Mouse (Mus musculus) brain, embryonic 18.5 days (tissue): Measurements from ENCODE around the gene Armh2.

Experiments
- DNase-seq: peaks from one replicate; pipeline ENCODE4 v3.0.0-alpha.2; 2012; ENCODE audit warnings: low read depth, low spot score

The Armh2 gene

GRCm38 (mm10) chr13:24741028-24741427 is at the start of gene Armh2:
Gene Armh2 (plus strand): TSS chr13:24741232.
- DNase-seq, result no peak

GRCm38 (mm10) chr13:24693312-24693711 is 47.7 kb upstream of the Armh2 start:
- DNase-seq, result no peak

- DNase-seq, result no peak
Observed at GRCm38 (mm10) chr13:24698746-24699145, 42.3 kb upstream of the Armh2 start.

- DNase-seq, result no peak
Observed at GRCm38 (mm10) chr13:24702128-24702527, 38.9 kb upstream of the Armh2 start.

GRCm38 (mm10) chr13:24709656-24710396 is 31.2 kb upstream of the Armh2 start:
- no peak for DNase-seq

- DNase-seq, result no peak
Observed at GRCm38 (mm10) chr13:24710968-24711367, 30.1 kb upstream of the Armh2 start.

GRCm38 (mm10) chr13:24712581-24713130 is 28.4 kb upstream of the Armh2 start:
- no peak for DNase-seq

GRCm38 (mm10) chr13:24713434-24714000 is 27.5 kb upstream of the Armh2 start:
- DNase-seq, result peak; percentile 32

GRCm38 (mm10) chr13:24714360-24714885 is 26.6 kb upstream of the Armh2 start:
- DNase-seq, result no peak

- no peak for DNase-seq
Observed at GRCm38 (mm10) chr13:24715601-24716000, 25.4 kb upstream of the Armh2 start.

- DNase-seq, result no peak
Observed at GRCm38 (mm10) chr13:24716441-24716840, 24.6 kb upstream of the Armh2 start.

GRCm38 (mm10) chr13:24717677-24718076 is 23.4 kb upstream of the Armh2 start:
- DNase-seq, result no peak

GRCm38 (mm10) chr13:24721502-24721901 is 19.5 kb upstream of the Armh2 start:
- no peak for DNase-seq

- no peak for DNase-seq
Observed at GRCm38 (mm10) chr13:24723699-24724394, 17.2 kb upstream of the Armh2 start.

GRCm38 (mm10) chr13:24724395-24724759 is 16.7 kb upstream of the Armh2 start:
- DNase-seq, result no peak

- DNase-seq, result no peak
Observed at GRCm38 (mm10) chr13:24729128-24729527, 11.9 kb upstream of the Armh2 start.

GRCm38 (mm10) chr13:24734502-24734901 is 6.5 kb upstream of the Armh2 start:
- DNase-seq, result no peak

- no peak for DNase-seq
Observed at GRCm38 (mm10) chr13:24735608-24736131, 5.4 kb upstream of the Armh2 start.

- no peak for DNase-seq
Observed at GRCm38 (mm10) chr13:24747823-24748222, 6.8 kb downstream of the Armh2 start.

- DNase-seq, result no peak
Observed at GRCm38 (mm10) chr13:24750807-24751206, 9.8 kb downstream of the Armh2 start.

- no peak for DNase-seq
Observed at GRCm38 (mm10) chr13:24751396-24751795, 10.4 kb downstream of the Armh2 start.

GRCm38 (mm10) chr13:24756756-24757155 is 15.7 kb downstream of the Armh2 start:
- DNase-seq, result no peak
